Mouse (Mus musculus) heart, embryonic 10.5 days (tissue): ENCODE measurements at regions not wholly inside any gene's neighbourhood (a gene's known extent, or its start where the extent isn't known, plus 50 kb on each side); places are given as distances from the start of the nearest gene placed in this dataset.

Experiments used
- DNase-seq: peaks from one replicate; pipeline ENCODE4 v3.0.0-alpha.2; 2017; ENCODE audit warnings: low spot score
- H3K27ac ChIP-seq: fragments of 300-500 bp; sonication (generic); 2 replicates; pipeline ENCODE4 v1.5.1; 2016; ENCODE audit warnings: mild to moderate bottlenecking
- H3K27me3 ChIP-seq: fragments of 300-500 bp; sonication (generic); 2 replicates; pipeline ENCODE4 v1.6.1; 2016; ENCODE audit warnings: mild to moderate bottlenecking; ENCODE audit not compliant: poor library complexity, insufficient read depth, severe bottlenecking
- H3K36me3 ChIP-seq: fragments of 300-500 bp; sonication (generic); 2 replicates; pipeline ENCODE4 v1.6.1; 2016; ENCODE audit warnings: mild to moderate bottlenecking, moderate library complexity
- H3K4me1 ChIP-seq: fragments of 300-500 bp; sonication (generic); 2 replicates; pipeline ENCODE4 v1.6.1; 2016; ENCODE audit warnings: mild to moderate bottlenecking
- H3K4me3 ChIP-seq: fragments of 300-500 bp; sonication (generic); 2 replicates; pipeline ENCODE4 v1.5.1; 2016; ENCODE audit warnings: mild to moderate bottlenecking, moderate library complexity
- H3K9me3 ChIP-seq: fragments of 300-500 bp; sonication (generic); 2 replicates; pipeline ENCODE4 v1.6.1; 2016; ENCODE audit warnings: mild to moderate bottlenecking, moderate library complexity
- WGBS: fragments of 180-500 bp; shearing (Covaris S2); methylation state at CpG from one replicate; pipeline ENCODE4 v1.1.7; 2016; 5-methylcytosine and 5-hydroxymethylcytosine counted together

GRCm38 (mm10) chr12:28922236-28922635 lies 170.6 kb downstream of the Eipr1 start:
- Histone ChIP-seq H3K36me3 (no peaks in the 10 kb centered on the region), H3K9me3 (no peaks in the 10 kb centered on the region), H3K4me3 (no peak overlapping the region), H3K27ac (no peak overlapping the region), H3K4me1 (peaks cover 9% of the 10 kb centered on the region; the same call in 1 of the 2 replicates), H3K27me3 (no peaks in the 10 kb centered on the region)
- no peak for DNase-seq
- 80% methylated on average over 2 of the region's 2 CpGs for WGBS

GRCm38 (mm10) chr12:28925206-28925605 lies 173.6 kb downstream of the Eipr1 start:
- Histone ChIP-seq H3K4me1 (peaks cover 9% of the 10 kb centered on the region; the same call in 1 of the 2 replicates), H3K27ac (no peak overlapping the region), H3K9me3 (no peaks in the 10 kb centered on the region), H3K4me3 (no peak overlapping the region), H3K27me3 (no peaks in the 10 kb centered on the region), H3K36me3 (no peaks in the 10 kb centered on the region)
- no peak for DNase-seq
- 49% methylated on average over 4 of the region's 4 CpGs for WGBS

- 62% methylated on average over 7 of the region's 7 CpGs for WGBS
- no peaks in the 10 kb centered on the region for H3K9me3 ChIP-seq
- DNase-seq: no peak
- H3K4me3 ChIP-seq: no peak overlapping the region
- no peaks in the 10 kb centered on the region for H3K36me3 ChIP-seq
- no peak overlapping the region for H3K27ac ChIP-seq
- H3K4me1 ChIP-seq: peaks cover 4% of the 10 kb centered on the region; the same call in 1 of the 2 replicates
- H3K27me3 ChIP-seq: no peaks in the 10 kb centered on the region
Observed at GRCm38 (mm10) chr12:28939936-28940335, 188.3 kb downstream of the Eipr1 start.

- no peak overlapping the region for H3K4me3 ChIP-seq
- 79% methylated on average over 9 of the region's 9 CpGs for WGBS
Observed at GRCm38 (mm10) chr12:28948889-28949288, 197.3 kb downstream of the Eipr1 start.

GRCm38 (mm10) chr12:28949307-28949706 lies 197.7 kb downstream of the Eipr1 start:
- DNase-seq: no peak
- WGBS: 82% methylated on average over 10 of the region's 10 CpGs
- Histone ChIP-seq H3K4me1 (no peaks in the 10 kb centered on the region), H3K36me3 (no peaks in the 10 kb centered on the region), H3K4me3 (no peak overlapping the region), H3K9me3 (peaks cover 7% of the 10 kb centered on the region), H3K27me3 (no peaks in the 10 kb centered on the region), H3K27ac (no peak overlapping the region)

More at GRCm38 (mm10) chr12:28948889-28949288, 197.3 kb downstream of the Eipr1 start:
- no peak for DNase-seq
- H3K27ac ChIP-seq: no peak overlapping the region
- H3K36me3 ChIP-seq: no peaks in the 10 kb centered on the region
- no peaks in the 10 kb centered on the region for H3K4me1 ChIP-seq
- peaks cover 7% of the 10 kb centered on the region for H3K9me3 ChIP-seq
- no peaks in the 10 kb centered on the region for H3K27me3 ChIP-seq

- no peak overlapping the region for H3K27ac ChIP-seq
- 76% methylated on average over 1 of the region's 1 CpGs for WGBS
- H3K4me1 ChIP-seq: no peaks in the 10 kb centered on the region
- H3K36me3 ChIP-seq: no peaks in the 10 kb centered on the region
- H3K27me3 ChIP-seq: no peaks in the 10 kb centered on the region
- DNase-seq: peak; percentile 68
- no peak overlapping the region for H3K4me3 ChIP-seq
- H3K9me3 ChIP-seq: peaks cover 6% of the 10 kb centered on the region
Observed at GRCm38 (mm10) chr12:28957155-28957554, 205.6 kb downstream of the Eipr1 start.

GRCm38 (mm10) chr12:28958661-28959060 lies 207.1 kb downstream of the Eipr1 start:
- Histone ChIP-seq H3K9me3 (no peaks in the 10 kb centered on the region), H3K36me3 (no peaks in the 10 kb centered on the region), H3K27ac (no peak overlapping the region), H3K27me3 (no peaks in the 10 kb centered on the region), H3K4me1 (no peaks in the 10 kb centered on the region), H3K4me3 (no peak overlapping the region)
- DNase-seq: no peak
- WGBS: 73% methylated on average over 1 of the region's 1 CpGs

GRCm38 (mm10) chr12:28969671-28970379 lies 218.2 kb downstream of the Eipr1 start:
- Histone ChIP-seq H3K27me3 (no peaks in the 10 kb centered on the region), H3K4me1 (no peaks in the 10 kb centered on the region), H3K9me3 (0 out of 2 replicates have a peak, but pooled peaks cover 3% of the 10 kb centered on the region), H3K27ac (no peak overlapping the region), H3K4me3 (no peak overlapping the region), H3K36me3 (no peaks in the 10 kb centered on the region)
- DNase-seq: no peak
- WGBS: 71% methylated on average over 2 of the region's 2 CpGs

- no peak overlapping the region for H3K27ac ChIP-seq
- DNase-seq: no peak
- H3K36me3 ChIP-seq: no peaks in the 10 kb centered on the region
- no peaks in the 10 kb centered on the region for H3K4me1 ChIP-seq
- H3K27me3 ChIP-seq: no peaks in the 10 kb centered on the region
- no peak overlapping the region for H3K4me3 ChIP-seq
- WGBS: 76% methylated on average over 6 of the region's 6 CpGs
- H3K9me3 ChIP-seq: 0 out of 2 replicates have a peak, but pooled peaks cover 3% of the 10 kb centered on the region
Observed at GRCm38 (mm10) chr12:28974571-28975041, 223.0 kb downstream of the Eipr1 start.

- Histone ChIP-seq H3K4me1 (no peaks in the 10 kb centered on the region), H3K36me3 (no peaks in the 10 kb centered on the region), H3K27me3 (no peaks in the 10 kb centered on the region), H3K4me3 (no peak overlapping the region), H3K27ac (no peak overlapping the region), H3K9me3 (0 out of 2 replicates have a peak, but pooled peaks cover 3% of the 10 kb centered on the region)
- WGBS: 86% methylated on average over 5 of the region's 5 CpGs
- DNase-seq: no peak
Observed at GRCm38 (mm10) chr12:28975249-28975648, 223.6 kb downstream of the Eipr1 start.

GRCm38 (mm10) chr12:28979679-28980078 lies 228.1 kb downstream of the Eipr1 start:
- Histone ChIP-seq H3K9me3 (no peaks in the 10 kb centered on the region), H3K4me1 (no peaks in the 10 kb centered on the region), H3K27ac (no peak overlapping the region), H3K4me3 (no peak overlapping the region), H3K27me3 (no peaks in the 10 kb centered on the region), H3K36me3 (no peaks in the 10 kb centered on the region)
- DNase-seq: no peak
- WGBS: 62% methylated on average over 7 of the region's 7 CpGs

- H3K4me3 ChIP-seq: no peak overlapping the region
- H3K27ac ChIP-seq: no peak overlapping the region
- H3K4me1 ChIP-seq: no peaks in the 10 kb centered on the region
- DNase-seq: no peak
- WGBS: 77% methylated on average over 7 of the region's 7 CpGs
- no peaks in the 10 kb centered on the region for H3K9me3 ChIP-seq
- H3K36me3 ChIP-seq: no peaks in the 10 kb centered on the region
- no peaks in the 10 kb centered on the region for H3K27me3 ChIP-seq
Observed at GRCm38 (mm10) chr12:28986214-28986613, 234.6 kb downstream of the Eipr1 start.

GRCm38 (mm10) chr12:28997474-28998192 lies 246.0 kb downstream of the Eipr1 start:
- H3K9me3 ChIP-seq: no peaks in the 10 kb centered on the region
- DNase-seq: peak; percentile 86
- no peak overlapping the region for H3K4me3 ChIP-seq
- H3K27me3 ChIP-seq: no peaks in the 10 kb centered on the region
- peaks cover 53% of the 10 kb centered on the region for H3K4me1 ChIP-seq
- no peaks in the 10 kb centered on the region for H3K36me3 ChIP-seq
- 44% methylated on average over 15 of the region's 15 CpGs for WGBS
- no peak overlapping the region; the same call in 1 of the 2 replicates for H3K27ac ChIP-seq
